Mouse (Mus musculus) MEL (cell line): ENCODE measurements around the gene Slc15a2. TPM values are rescaled to one million over a fixed set of nuclear protein-coding genes. Genes with fewer than 3 reads are reported as not detected.

ENCODE experiments used
- DNase-seq: peaks from one replicate; pipeline ENCODE4 v3.0.0; 2011; ENCODE audit warnings: low read depth, low spot score
- H3K27ac ChIP-seq: 2 replicates; pipeline ENCODE4 v1.5.1; 2012; ENCODE audit warnings: low read depth, mild to moderate bottlenecking, control low read depth, low read length, moderate library complexity; ENCODE audit not compliant: control insufficient read depth
- H3K27me3 ChIP-seq, 2 experiments: fragments of 150-350 bp in 1 of 2; sonication (generic) in 1 of 2; 2 replicates each; pipeline ENCODE4 v1.6.1; 2012; ENCODE audit warnings: low read length in 2 of 2, mild to moderate bottlenecking in 2 of 2, improper control_type of control experiment in 1 of 2, moderate library complexity in 1 of 2; ENCODE audit not compliant: insufficient read depth in 2 of 2, control insufficient read depth in 1 of 2
- H3K36me3 ChIP-seq, 2 experiments: 2 replicates each; pipeline ENCODE4 v1.6.1; 2012 to 2014; ENCODE audit warnings: low read length in 2 of 2, improper control_type of control experiment in 1 of 2, inconsistent platforms in 1 of 2, mild to moderate bottlenecking in 1 of 2; ENCODE audit not compliant: insufficient read depth in 2 of 2, control insufficient read depth in 1 of 2
- H3K4me1 ChIP-seq, 2 experiments: fragments of 150-350 bp in 1 of 2; sonication (generic) in 1 of 2; 2 replicates each; pipeline ENCODE4 v1.6.1; 2012; ENCODE audit warnings: low read length in 2 of 2, improper control_type of control experiment in 1 of 2, mild to moderate bottlenecking in 1 of 2; ENCODE audit not compliant: insufficient read depth in 2 of 2, control insufficient read depth in 1 of 2
- H3K4me3 ChIP-seq, 2 experiments: fragments of 150-350 bp in 1 of 2; sonication (generic) in 1 of 2; 2 replicates each; pipeline ENCODE4 v1.5.1; 2012; ENCODE audit warnings: low read depth in 2 of 2, low read length in 2 of 2, mild to moderate bottlenecking in 2 of 2, moderate library complexity in 2 of 2, control low read depth in 1 of 2, improper control_type of control experiment in 1 of 2; ENCODE audit not compliant: control insufficient read depth in 1 of 2, insufficient read depth in 1 of 2
- H3K79me2 ChIP-seq: 2 replicates; pipeline ENCODE4 v1.6.1; 2012; ENCODE audit warnings: mild to moderate bottlenecking, low read length, moderate library complexity; ENCODE audit not compliant: control insufficient read depth, poor library complexity, insufficient read depth
- H3K9ac ChIP-seq: 2 replicates; pipeline ENCODE4 v1.6.1; 2012; ENCODE audit warnings: low read depth, mild to moderate bottlenecking, control low read depth, low read length, moderate library complexity; ENCODE audit not compliant: control insufficient read depth, poor library complexity, severe bottlenecking
- H3K9me3 ChIP-seq: fragments of 150-350 bp; sonication (generic); replicated peaks from 2 replicates; pipeline ENCODE4 v1.6.1; 2012; ENCODE audit warnings: mild to moderate bottlenecking, low read length, improper control_type of control experiment, moderate library complexity; ENCODE audit not compliant: insufficient read depth
- CHD1 ChIP-seq: IDR thresholded peaks from 2 replicates; pipeline ENCODE4 v1.6.1; 2012; ENCODE audit warnings: low read depth, mild to moderate bottlenecking, inconsistent platforms, low read length, improper control_type of control experiment
- ETS1 ChIP-seq: IDR thresholded peaks from 2 replicates; pipeline ENCODE4 v1.6.1; 2012; ENCODE audit warnings: low read depth, mild to moderate bottlenecking, inconsistent platforms, low read length, improper control_type of control experiment, moderate library complexity
- HCFC1 ChIP-seq: IDR thresholded peaks from 2 replicates; pipeline ENCODE4 v1.6.1; 2012; ENCODE audit warnings: low read depth, mild to moderate bottlenecking, inconsistent platforms, low read length, improper control_type of control experiment, moderate library complexity
- JUND ChIP-seq: IDR thresholded peaks from 2 replicates; pipeline ENCODE4 v1.6.1; 2011; ENCODE audit warnings: low read depth, mild to moderate bottlenecking, improper control_type of control experiment, low read length
- KAT2A ChIP-seq: conservative IDR thresholded peaks from 2 replicates; pipeline ENCODE4 v1.6.1; 2012; ENCODE audit warnings: low read depth, low read length, improper control_type of control experiment, inconsistent platforms
- MAZ ChIP-seq: IDR thresholded peaks from 2 replicates; pipeline ENCODE4 v1.6.1; 2012; ENCODE audit warnings: low read depth, mild to moderate bottlenecking, inconsistent platforms, low read length, improper control_type of control experiment
- MYB ChIP-seq: IDR thresholded peaks from 2 replicates; pipeline ENCODE4 v1.6.1; 2011; ENCODE audit warnings: mild to moderate bottlenecking, low read depth, low read length, improper control_type of control experiment
- NELFE ChIP-seq: IDR thresholded peaks from 2 replicates; pipeline ENCODE4 v1.6.1; 2011; ENCODE audit warnings: low read depth, low read length, improper control_type of control experiment
- POLR2A ChIP-seq, 2 experiments: IDR thresholded peaks; 2 replicates each; pipeline ENCODE4 v1.6.1; 2011 to 2012; ENCODE audit warnings: low read length in 2 of 2, mild to moderate bottlenecking in 2 of 2, control low read depth in 1 of 2, improper control_type of control experiment in 1 of 2, low read depth in 1 of 2, moderate library complexity in 1 of 2; ENCODE audit not compliant: control insufficient read depth in 1 of 2, insufficient read depth in 1 of 2, poor library complexity in 1 of 2
- POLR2AphosphoS5 ChIP-seq: IDR thresholded peaks from 2 replicates; pipeline ENCODE4 v1.6.1; 2012; ENCODE audit warnings: low read depth, borderline replicate concordance, mild to moderate bottlenecking, inconsistent platforms, low read length, moderate library complexity, mixed read lengths
- RCOR1 ChIP-seq: IDR thresholded peaks from 2 replicates; pipeline ENCODE4 v1.6.1; 2012; ENCODE audit warnings: low read depth, mild to moderate bottlenecking, inconsistent platforms, low read length, improper control_type of control experiment
- SIN3A ChIP-seq: IDR thresholded peaks from 2 replicates; pipeline ENCODE4 v1.6.1; 2012; ENCODE audit warnings: low read length, improper control_type of control experiment, inconsistent platforms
- SMC3 ChIP-seq: IDR thresholded peaks from 2 replicates; pipeline ENCODE4 v1.6.1; 2011; ENCODE audit warnings: low read depth, low read length, improper control_type of control experiment
- TAL1 ChIP-seq: IDR thresholded peaks from 2 replicates; pipeline ENCODE4 v1.6.1; 2012; ENCODE audit warnings: mild to moderate bottlenecking, inconsistent platforms, low read length, moderate library complexity, mixed read lengths
- UBTF ChIP-seq: IDR thresholded peaks from 2 replicates; pipeline ENCODE4 v1.6.1; 2012; ENCODE audit warnings: low read depth, mild to moderate bottlenecking, inconsistent platforms, low read length, improper control_type of control experiment, moderate library complexity, borderline replicate concordance; ENCODE audit not compliant: insufficient read depth
- polyA plus RNA-seq, 2 experiments: library from polyadenylated mRNA; stranded (reverse) in 1 of 2; unstranded in 1 of 2; fragments of >175 nt in 1 of 2; fragments of >200 nt in 1 of 2; gene quantifications; 2 replicates each; pipeline versions ENCODE4 v1.2.1 to v1.2.4; 2012; ENCODE audit warnings: low replicate concordance in 2 of 2, low read depth in 1 of 2; ENCODE audit not compliant: insufficient read length in 2 of 2, insufficient read depth in 1 of 2, missing spikeins in 1 of 2
- total RNA-seq: library from RNA; depleted of rRNA; stranded (reverse); fragments of 300-350 nt; gene quantifications from 2 replicates; pipeline ENCODE4 v1.2.3, GENCODE M21; 2012

The Slc15a2 gene
- total and polyA plus RNA-seq, 3 experiments, result not detected

GRCm38 (mm10) chr16:36720194-36721055 lies 64.3 kb downstream of the Slc15a2 start:
- Histone ChIP-seq H3K79me2 (no peaks in the 10 kb centered on the region), H3K27ac (no peak overlapping the region), H3K36me3 (no peaks in the 10 kb centered on the region; a peak in 1 of 4 replicates), H3K4me3 (no peak overlapping the region), H3K4me1 (no peaks in the 10 kb centered on the region), H3K9ac (no peak overlapping the region), H3K27me3 (no peaks in the 10 kb centered on the region), H3K9me3 (no peaks in the 10 kb centered on the region)
- TF ChIP-seq TAL1, result no peak
- TF ChIP-seq POLR2AphosphoS5, result no peak
- no peak for DNase-seq

DNA sequence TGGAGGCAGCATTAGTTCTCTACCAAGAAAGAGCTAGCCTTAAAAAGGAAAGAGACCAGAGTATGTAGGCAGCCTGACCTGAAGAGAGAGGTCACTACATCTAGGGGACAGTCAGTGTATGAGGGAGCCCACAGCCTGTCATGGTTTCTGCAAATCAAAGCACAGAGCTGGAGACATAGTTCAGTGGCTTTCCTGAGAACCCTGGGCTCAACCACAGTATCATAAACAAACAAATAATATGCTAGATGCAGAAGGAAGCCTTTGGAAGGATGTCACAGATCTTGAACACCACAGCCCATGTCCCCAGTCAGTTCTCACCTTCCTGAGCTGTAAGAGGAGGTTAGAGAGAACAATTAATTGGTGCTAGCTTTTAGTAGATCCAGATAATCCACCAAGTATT lies 66.1 kb downstream of the Slc15a2 start:
- H3K4me3 ChIP-seq, result no peak overlapping the region
- no peak for TF ChIP-seq MYB
- TF ChIP-seq ETS1, result no peak
- no peak for TF ChIP-seq KAT2A
- TF ChIP-seq UBTF, result no peak
- TF ChIP-seq RCOR1, result no peak
- TF ChIP-seq MAZ, result no peak
- no peak for DNase-seq
- no peaks in the 10 kb centered on the region for H3K27me3 ChIP-seq
- no peak overlapping the region for H3K27ac ChIP-seq
- H3K4me1 ChIP-seq, result no peaks in the 10 kb centered on the region
- H3K9ac ChIP-seq, result no peak overlapping the region
- H3K36me3 ChIP-seq, result no peaks in the 10 kb centered on the region; a peak in 1 of 4 replicates
- no peaks in the 10 kb centered on the region for H3K9me3 ChIP-seq
- H3K79me2 ChIP-seq, result no peaks in the 10 kb centered on the region

DNA sequence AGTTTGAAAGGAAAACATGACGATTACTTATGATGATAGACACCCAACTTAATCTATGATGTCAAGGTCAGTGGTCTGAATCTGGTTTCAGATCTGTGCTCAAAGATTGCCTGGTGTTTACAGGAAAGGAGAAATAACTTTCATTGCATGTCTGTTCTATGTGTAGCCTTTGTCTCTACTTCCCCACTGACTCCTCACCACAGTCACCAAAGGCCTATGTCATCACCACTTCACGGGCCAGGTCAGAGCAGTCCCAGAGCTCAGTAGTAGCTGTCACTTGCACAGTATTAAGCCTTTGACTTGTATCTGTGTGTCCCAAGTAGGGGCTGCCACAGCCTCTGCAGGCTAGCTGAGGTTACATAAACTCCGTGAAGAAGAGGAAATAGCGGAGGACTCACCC lies 67.3 kb downstream of the Slc15a2 start:
- Histone ChIP-seq H3K4me3 (no peak overlapping the region), H3K9me3 (no peaks in the 10 kb centered on the region), H3K9ac (no peak overlapping the region), H3K27ac (no peak overlapping the region), H3K4me1 (no peaks in the 10 kb centered on the region), H3K79me2 (no peaks in the 10 kb centered on the region), H3K27me3 (no peaks in the 10 kb centered on the region), H3K36me3 (no peaks in the 10 kb centered on the region; a peak in 1 of 4 replicates)
- TF ChIP-seq POLR2A (IDR thresholded peaks at IDR 0.05; ENCODE audit: control insufficient read depth in 1 of 2, insufficient read depth in 1 of 2, low read depth in 1 of 2, low read length in 2 of 2, poor library complexity in 1 of 2) (no peak), CHD1 (no peak), SMC3 (no peak), HCFC1 (no peak), SIN3A (no peak), KAT2A (no peak), NELFE (no peak), POLR2AphosphoS5 (no peak), JUND (no peak)
- DNase-seq, result no peak
